Mouse (Mus musculus) c-Kit-positive CD71-negative TER-119-negative erythroid progenitor cells, embryonic 14.5 days (primary cell): ENCODE measurements around the gene Ankrd34a.

Experiments
- DNase-seq: peaks from one replicate; pipeline ENCODE4 v3.0.0-alpha.2; 2013; ENCODE audit warnings: low read depth

The Ankrd34a gene

DNA sequence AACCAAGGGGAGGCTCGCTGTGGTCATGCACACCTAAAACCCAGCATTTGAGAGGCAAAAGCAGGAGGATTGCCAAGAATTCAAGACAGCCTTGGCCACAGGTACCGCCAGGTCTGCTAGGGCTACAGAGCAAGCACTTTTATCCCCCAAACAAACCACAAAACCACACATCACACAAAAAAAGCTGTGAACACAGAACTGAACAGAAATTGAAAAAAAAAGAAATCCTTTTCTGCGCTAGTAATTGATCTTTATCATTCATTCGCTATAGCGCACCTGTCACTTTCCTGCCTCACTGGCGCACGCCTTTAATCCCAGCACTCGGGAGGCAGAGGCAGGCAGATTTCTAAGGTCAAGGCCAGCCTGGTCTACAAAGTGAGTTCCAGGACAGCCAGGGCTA lies 33.2 kb upstream of the Ankrd34a start:
- DNase-seq = no peak

DNA sequence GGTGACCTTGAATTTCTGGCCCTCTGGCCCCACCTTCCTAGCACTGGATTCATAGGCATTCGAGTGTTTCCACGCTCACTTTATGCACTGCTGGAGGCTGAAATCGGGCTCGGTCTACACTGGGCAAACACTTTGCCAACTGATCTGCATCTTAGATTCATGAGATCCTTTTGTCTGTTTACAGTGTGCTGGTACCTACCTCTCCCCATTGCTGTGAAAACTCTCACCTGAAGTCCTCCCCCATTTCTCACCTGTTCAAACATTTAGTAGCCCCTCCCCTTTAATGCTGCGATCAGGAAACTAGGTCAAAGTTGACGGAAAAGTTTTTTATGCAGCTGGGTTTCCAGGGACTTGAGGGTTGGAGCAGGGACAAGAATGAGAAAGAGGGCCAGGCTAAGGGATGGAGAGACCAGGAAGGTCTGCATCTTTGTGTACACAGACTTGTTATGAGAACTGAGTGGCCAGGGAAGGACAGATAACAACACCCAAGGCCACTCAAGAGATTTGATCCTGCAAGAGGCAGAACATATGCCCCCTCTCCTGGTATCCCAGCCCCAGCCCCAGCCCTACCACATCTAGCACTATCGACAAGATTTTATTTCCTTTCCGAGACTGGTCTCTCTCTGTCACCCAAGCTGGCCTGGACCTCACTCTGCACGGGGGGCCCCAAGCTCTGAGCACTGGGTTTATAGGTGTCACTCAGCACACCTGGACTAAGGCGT lies 32.4 kb upstream of the Ankrd34a start:
- no peak for DNase-seq

- no peak for DNase-seq
These were observed 31.8 kb upstream of the Ankrd34a start for GRCm38 (mm10) chr3:96564633-96565032.

DNA sequence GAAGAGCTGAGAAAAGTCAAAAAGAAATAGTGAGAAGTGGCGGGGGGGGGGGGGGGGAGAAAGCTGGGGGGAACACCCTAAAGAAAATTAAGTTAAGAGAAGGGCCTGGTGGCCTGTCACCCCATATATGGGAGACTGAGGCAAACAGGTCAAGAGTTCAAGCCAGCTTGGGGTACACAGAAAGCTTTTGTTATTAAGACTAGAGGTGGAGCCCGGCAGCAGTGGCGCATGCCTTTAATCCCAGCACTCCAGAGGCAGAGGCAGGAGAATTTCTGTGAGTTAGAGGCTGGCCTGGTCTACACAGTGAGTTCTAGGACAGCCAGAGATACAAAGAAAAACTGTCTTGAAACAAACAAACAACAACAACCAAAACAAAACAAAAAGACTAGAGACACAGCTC lies 31.3 kb upstream of the Ankrd34a start:
- DNase-seq = no peak

DNA sequence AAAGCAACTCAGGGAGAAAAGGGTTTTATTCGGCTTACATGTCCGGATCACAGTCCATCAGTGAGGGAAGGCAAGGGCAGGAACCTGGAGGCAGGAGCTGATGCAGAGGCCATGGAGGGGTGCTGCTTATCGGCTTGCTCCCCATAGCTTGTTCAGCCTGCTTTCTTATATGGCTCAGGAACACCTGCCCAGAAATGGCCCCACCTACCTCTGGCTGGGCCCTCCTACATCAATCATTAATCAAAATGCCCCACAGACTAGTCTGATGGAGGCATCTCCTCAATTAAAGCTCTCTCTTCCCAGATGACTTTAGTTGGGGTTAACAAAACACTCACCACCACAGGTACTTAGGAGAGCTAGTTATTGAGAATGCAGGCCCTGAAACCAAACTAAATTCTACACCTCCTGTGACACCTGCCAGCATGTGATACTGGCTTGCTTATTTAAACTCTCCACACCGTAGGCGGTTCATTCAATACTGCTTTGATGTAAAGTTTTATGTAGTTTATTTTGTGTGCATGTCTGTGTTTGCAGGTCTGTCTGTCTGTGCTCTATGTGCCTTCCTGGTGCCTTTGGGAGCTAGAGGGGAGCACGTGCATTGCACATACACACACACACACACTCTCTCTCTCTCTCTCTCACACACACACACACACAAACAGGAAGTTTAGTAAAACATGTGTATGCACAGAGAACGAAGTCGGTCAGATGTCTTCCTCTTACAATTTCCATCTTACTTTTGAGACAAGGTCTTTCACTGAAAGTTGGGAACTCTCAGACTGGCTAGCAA lies 29.6 kb upstream of the Ankrd34a start:
- no peak for DNase-seq

- no peak for DNase-seq
These were observed 27.8 kb upstream of the Ankrd34a start for GRCm38 (mm10) chr3:96568605-96569004.

DNA sequence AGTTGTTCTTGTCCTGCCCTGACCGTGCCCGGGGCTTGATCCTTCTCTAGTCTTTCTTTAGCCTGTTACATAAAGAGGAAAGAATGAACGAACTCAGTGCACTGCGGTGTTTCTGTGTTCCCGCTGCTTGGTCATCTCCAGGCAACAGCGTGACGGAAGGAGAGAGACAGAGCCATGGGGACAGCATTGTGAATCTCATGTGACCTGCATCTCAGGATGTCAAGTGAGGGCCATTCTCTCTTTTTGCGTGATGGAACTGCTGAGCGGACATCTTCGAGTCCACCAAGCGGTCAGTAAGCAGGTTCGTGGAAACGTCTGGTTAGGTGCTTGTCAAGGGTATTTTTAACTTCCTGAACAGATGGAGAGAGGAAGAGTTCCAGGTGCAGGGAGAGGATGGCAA lies 26.9 kb upstream of the Ankrd34a start:
- no peak for DNase-seq

- DNase-seq = no peak
These were observed 26.4 kb upstream of the Ankrd34a start for GRCm38 (mm10) chr3:96569966-96570605.

DNA sequence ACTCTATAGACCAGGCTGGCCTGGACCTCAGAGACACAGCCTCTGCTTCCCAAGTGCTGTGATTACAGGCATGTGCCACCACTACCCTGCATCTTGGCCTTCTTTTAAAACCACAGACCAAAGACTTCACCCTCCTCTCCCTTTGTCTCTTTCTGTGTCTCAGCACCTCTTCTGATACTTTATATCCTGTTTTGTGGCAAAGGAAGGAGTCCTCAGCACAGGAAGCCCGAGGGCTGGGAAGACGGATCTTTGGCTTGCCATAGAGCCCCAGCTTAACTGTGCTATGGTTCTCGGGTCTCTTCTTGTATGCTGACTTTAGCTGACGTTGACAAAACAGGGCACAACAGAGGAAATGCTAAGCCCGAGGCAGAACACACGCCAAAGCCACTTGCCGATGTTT lies 25.8 kb upstream of the Ankrd34a start:
- no peak for DNase-seq

- no peak for DNase-seq
These were observed 25.1 kb upstream of the Ankrd34a start for GRCm38 (mm10) chr3:96571336-96571735.

GRCm38 (mm10) chr3:96571896-96572698 lies 24.3 kb upstream of the Ankrd34a start:
- DNase-seq = no peak

GRCm38 (mm10) chr3:96573611-96574511 lies 22.6 kb upstream of the Ankrd34a start:
- DNase-seq = no peak

DNA sequence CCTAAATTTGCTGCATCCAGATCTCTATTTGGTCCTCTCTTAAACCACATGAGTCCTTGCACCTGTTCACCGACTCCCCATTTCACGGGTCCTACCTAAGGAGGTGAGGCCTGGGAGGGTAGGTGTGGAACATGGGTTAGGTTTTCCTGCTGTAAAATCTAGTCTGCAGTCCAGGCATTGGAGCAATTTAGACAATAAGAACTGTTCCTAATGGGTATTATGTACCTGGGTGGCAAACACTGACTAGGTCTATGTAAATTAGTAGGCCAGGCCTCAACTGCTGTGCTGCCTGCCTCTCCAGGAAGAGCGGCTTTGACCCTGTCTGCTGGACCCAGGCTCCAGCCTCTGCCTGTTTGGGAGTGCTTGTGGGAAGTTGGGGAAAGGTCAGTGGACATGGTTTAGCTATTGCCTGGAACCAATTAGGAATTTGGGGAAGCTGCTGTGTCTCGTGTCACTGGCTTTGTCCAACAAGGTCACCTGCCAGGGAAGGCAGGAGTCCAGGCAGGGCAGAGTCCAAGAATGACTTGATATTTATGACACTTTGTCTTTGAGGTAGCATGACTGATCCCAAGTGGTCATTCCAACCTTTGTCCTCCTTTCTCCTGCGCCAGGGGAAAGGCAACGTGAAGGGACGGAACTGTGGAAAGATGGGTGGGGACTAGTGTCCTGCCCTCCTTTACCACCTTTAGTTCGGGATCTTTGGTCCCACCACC lies 21.0 kb upstream of the Ankrd34a start:
- DNase-seq = no peak

DNA sequence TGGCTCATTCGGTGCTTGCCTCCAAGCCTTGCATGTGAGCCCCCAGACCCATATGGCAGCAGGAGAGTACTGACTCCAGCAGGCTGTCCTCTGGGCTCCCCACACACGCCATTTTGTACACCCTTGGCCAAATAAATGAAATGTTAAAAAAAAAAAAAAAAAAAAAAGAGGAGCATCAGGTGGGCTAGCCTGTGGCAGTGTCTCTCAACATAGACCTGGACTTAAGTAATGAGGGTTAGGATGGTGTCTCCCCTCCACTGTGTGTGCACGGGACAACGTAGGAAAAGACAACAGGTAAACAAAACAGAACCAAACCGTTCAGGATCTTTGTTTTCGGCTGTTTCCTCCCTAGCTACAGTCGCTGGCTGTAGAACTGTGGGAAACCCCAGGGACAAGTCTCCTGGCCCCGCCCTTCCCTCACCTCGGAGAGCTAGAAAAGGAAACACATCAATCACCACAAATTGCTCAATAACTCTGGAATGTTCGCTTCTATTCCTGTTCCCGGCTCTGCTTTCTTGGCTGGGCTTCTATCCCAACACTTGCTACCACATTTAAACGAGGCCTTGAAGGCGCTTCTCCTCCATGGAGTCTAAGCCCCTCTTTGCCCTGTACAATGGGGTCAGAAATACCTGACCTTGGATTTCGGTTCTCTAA lies 20.3 kb upstream of the Ankrd34a start:
- DNase-seq = no peak

- peak; percentile 87 for DNase-seq
These were observed 19.5 kb upstream of the Ankrd34a start, which contains the start of gene Gm16253 for GRCm38 (mm10) chr3:96576690-96577541. Gene Gm16253, plus strand, starts transcription at chr3:96576984.

GRCm38 (mm10) chr3:96577566-96577965 lies 18.9 kb upstream of the Ankrd34a start:
- DNase-seq = no peak

- DNase-seq = no peak
These were observed 17.7 kb upstream of the Ankrd34a start for GRCm38 (mm10) chr3:96578561-96579238.

DNA sequence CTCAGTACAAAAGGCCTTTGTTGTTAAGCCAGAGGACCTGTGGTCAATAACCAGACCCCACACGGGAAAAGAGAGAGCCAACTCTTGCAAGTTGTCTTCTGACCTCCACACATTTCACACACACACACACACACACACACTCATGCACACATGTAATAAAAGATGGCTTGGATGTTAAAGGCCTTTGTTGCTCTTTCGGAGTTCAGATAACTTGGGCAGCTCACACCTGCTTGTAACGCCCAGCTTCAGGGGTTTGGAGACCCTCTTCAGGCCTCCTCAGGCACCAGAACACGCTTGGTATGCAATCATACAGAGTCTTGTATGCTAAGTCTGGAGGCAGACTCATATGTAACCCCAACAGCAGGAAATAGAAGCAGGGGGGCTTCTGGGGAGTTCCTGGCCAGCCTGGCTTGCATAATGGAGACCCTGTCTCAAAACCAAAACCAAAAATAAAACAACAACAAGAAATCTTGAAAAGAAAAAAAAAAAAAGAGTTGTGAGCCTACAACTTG lies 17.1 kb upstream of the Ankrd34a start:
- DNase-seq = no peak
